Mouse (Mus musculus) ovary, postnatal 36 days (tissue): ENCODE results near the gene Arl15.
"Not testable (repeated sequence)": the region's sequence is repeated elsewhere in the genome, so short reads cannot be mapped to it uniquely, and the experiment has no call there.

Source experiments
- DNase-seq: peaks from one replicate; pipeline ENCODE4 v3.0.0; 2022; ENCODE audit warnings: low spot score, mixed read lengths

Gene Arl15

GRCm38 (mm10) chr13:113794039-113794704 is at the start of gene Arl15:
TSS of gene Arl15 (plus strand) at chr13:113794505.
- peak; percentile 98 for DNase-seq

- no peak for DNase-seq
Measured at GRCm38 (mm10) chr13:113745301-113745700, 49.0 kb upstream of the Arl15 start.

DNA sequence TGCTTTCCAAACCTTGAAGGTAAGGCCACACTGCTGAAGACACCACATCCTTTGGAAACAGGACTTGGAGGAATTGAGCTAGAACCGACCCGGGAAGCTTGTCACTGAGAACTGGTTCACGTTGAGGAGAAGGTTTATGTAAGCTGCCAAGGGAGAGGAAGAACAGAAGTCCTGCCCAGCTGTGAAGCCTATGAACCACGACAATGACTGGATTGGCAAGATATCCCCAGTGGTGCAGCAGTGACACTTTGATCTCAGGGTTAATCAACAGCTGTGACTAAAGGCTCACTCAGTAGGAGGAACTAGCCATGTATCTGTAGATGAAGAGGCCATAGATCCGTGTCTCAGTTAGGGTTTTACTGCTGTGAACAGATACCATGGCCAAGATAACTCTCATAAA is 43.5 kb upstream of the Arl15 start:
- no peak for DNase-seq

GRCm38 (mm10) chr13:113754731-113755689 is 39.3 kb upstream of the Arl15 start:
- DNase-seq = no peak

DNA sequence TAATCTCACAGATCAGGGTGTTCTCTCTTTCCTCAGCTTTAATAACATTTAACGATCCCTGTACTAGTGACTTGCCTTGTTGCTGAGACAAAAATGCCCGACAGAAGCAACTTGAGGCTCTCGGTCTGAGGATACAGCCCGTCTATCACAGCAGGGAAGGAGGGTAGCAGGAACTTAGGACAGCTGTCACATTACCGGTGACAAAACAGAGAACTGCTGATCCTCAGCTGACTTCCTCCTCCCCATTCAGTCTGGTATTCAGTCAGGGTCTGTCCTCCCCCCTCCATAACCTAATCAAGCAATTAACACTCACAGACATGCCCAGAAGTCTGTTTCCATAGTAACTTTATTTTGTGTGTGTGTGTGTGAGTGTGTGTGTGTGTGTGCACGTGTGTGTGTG is 38.5 kb upstream of the Arl15 start:
- no peak for DNase-seq

- no peak for DNase-seq
Measured at GRCm38 (mm10) chr13:113761717-113762116, 32.6 kb upstream of the Arl15 start.

DNA sequence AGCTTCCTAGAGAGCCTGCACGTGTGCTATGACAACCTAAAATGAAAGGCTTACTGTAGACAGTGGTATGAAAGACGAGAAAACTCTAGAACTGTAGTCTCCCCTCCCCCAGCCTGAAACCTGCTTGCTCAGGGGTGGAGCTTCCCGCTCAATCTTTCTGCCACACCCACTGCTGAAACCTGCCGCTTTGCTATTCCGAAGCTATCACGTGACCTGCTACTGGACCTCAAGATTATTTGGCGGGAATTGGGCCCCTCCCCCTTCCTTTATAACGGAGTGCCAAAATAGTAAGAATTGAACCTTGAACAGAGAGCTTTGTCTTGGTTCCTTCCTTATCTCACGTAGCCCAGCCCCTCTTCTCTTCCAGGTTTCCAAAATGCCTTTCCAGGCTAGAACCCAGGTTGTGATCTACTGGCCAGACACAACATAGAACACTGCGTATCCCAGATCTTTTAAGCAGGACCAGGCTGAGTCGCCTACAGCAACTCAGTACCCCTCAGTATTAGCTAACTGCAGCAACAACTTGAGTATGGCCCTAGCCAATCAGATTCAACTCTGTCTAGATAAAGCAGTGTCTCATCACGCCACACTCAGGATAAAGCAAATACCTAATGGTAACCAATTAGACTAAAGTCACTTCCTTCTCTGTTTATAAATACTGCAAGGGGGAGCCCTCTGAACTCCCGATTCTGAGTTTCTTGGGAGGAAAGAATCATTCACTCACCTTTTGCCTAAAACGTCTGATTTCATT is 31.4 kb upstream of the Arl15 start:
- no peak for DNase-seq

DNA sequence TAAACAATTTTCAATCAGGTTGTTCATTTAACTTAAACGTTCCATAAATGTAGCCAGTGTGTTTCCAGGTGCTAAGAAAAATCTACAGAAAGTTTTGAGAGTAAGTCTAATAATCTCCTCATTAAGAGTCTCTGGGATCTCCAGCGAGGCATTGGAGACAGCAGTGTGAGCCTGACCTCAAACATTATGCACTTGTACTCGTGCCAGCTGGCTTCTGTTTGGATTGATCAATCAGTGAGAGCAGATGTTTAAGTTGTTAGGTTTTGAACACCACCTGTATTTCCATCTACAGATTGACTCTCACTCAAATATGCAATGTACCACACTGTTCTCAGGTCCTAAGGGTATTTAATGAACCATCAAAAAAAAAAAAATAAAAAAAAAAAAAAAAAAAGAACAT is 28.9 kb upstream of the Arl15 start:
- no peak for DNase-seq

- no peak for DNase-seq
Measured at GRCm38 (mm10) chr13:113769829-113770228, 24.5 kb upstream of the Arl15 start.

DNA sequence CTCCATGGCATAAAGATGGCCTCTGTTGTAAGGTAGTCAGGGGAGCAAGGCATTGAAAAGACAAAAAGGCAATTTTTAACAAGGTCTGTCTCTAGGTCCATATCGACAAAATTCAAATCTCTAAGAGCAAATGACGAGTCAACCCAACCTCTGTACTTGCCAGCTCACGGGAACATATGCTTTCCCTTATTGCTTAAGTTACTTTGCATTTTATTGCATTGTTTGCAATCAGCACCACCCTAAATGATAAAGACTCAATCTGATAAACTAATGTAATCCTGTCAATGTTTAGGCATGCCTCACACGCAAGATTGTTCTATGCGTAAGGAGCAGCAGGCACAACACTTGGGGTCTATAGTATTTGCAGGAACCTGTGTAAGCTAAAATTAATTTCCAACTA is 24.0 kb upstream of the Arl15 start:
- no peak for DNase-seq

DNA sequence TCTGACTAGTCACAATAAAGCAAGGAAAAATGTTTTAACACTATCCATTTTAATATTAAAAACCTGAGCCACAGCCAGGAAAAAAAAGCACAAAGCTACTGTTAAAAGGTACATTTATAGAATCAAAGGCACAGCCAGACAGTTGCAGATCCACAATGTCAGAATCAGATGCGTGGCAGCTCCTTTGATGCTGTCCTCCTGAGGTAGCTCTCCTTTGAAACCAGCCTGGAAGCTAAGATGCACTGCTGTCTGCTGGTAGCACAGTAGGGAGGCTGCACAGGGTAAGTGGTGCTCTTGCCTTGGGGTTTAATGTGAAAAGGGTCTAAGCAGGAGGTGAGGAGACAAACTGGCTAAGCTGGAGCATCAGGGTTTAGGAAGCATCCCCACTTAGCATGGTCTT is 23.0 kb upstream of the Arl15 start:
- DNase-seq = no peak

DNA sequence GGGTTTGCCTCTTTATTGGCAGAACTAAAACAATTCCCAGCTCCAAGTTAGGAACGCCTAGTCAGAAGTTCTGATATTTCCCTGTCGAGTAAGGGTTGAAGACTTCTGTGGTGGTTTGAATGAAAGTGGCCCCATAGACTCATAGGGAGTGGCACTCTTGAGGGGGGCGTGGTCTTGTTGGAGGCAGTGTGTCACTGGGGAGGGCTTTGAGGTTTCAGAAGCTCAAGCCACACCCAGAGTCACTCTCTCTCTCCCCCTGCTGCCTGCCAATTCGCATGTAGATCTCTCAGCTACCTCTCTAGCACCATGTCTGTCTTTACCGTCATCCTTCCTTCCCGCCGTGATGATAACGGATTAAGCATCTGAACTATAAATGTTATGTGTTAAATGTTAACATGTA is 19.5 kb upstream of the Arl15 start:
- no peak for DNase-seq

- DNase-seq = no peak
Measured at GRCm38 (mm10) chr13:113775244-113776140, 18.8 kb upstream of the Arl15 start.

DNA sequence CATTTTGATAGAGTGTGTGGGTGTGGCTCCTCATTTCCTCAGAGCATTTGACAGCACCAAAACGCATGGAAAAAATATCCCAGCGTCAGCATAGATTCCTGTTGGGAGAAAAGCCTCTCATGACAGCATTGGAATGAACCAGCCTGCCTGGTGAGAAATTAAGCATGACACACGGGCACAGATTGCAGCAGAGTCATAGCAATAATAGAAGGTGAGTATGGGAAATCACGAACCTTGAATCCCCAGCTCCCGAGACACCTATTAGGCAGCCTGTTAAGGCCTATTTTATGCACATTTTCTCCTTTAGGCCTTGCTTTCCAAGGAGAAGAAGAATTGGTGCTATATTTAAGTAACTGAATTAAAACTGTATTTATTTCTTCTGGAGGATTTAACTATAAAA is 8.5 kb upstream of the Arl15 start:
- no peak for DNase-seq

GRCm38 (mm10) chr13:113787136-113787535 is 7.2 kb upstream of the Arl15 start:
- no peak for DNase-seq

DNA sequence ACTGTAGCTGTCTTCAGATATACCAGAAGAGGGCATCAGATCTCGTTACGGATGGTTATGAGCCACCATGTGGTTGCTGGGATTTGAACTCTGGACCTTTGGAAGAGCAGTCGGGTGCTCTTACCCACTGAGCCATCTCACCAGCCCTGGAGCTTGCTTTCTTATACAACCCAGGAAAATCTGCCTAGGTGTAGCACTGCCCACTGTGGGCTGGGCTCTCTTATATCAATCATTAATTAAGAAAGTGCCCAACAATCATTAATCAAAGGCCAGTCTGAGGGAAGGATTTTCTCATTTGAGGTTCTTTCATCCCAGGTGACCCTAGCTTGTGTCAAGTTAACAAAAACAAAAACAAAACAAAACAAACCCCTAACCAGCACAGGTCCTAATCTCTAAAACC is 4.3 kb upstream of the Arl15 start:
- not testable (repeated sequence) for DNase-seq

DNA sequence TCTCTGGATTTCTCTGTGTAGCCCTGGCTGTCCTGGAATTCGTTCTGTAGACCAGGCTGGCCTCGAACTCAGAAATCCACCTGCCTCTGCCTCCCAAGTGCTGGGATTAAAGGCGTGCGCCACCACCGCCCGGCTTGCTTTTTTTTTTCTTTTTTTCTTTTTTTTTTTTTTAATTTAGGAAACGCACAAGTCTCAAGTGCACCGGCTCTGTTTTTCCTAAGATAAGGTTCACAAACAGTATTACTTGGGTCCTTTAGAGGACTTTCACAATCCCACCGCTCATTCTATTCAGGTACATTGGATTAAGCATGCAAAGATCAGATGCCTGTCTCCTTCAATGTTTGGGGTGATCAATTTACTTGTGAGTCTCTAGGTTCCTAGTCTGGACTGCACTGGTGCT is 668 bp upstream of the Arl15 start:
- no peak for DNase-seq

DNA sequence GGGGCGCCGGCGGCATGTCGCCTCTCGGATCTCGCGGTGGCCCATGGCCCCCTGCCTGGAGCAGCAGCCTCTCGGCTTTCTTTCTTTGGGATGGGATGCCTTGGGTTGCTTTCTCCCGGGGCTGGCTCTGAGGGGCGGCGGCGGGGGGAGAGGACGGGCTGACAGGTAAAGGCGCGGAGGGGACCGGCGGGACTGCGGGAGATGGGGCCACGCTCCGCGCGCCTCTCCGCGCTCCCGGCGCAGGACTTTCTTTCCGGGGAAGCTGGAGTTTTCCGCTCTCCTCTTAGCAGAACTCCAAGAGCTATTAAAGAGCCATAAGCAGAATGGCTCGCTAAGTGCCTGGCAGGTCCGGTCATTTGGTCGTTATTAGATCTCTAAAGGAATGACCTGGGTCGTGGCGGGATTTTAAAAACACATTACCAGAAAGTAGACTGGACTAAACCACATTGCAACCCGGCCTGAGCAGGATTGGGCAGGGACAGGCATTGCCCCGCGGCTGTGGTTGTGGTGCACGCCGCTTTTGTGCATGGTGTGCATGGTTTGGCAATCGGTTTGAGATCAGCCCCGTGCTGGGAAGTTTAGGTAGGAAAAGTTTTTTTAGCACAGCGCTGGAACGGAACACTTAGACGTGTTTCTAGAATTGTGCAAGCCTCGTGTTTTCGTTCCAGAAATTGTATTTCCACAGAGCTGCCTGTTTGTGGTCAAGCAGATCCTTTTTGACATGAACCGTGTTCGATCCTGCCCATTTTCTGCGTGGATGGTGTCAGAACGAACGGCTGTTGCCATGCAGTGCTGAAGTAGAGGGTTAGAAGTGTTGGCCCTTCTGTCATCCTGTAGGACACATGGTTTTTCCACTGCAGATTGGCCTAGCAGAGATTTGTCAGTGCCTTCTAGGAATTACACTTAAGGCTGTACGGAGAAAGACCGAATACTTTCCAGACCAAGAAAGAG is 675 bp downstream of the Arl15 start:
- peak; percentile 56 for DNase-seq

DNA sequence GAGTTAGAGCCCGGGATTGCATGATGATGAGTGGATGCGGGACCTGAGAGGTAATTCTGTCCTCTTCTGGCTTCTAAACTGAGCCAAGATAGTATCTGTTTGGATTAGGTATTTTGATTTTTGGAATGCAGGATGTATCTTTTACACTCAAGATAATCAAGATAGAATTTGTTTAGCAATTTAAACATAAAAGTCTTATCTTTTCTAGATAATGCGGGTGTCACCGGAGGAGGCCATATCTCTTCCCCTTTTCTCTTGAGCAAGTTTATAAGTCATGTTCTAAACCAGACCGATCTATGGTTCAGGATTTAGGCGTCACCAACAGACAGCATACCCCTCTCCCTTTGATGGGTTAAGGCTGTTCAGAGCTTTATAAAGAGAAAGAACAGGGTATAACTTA is 3.1 kb downstream of the Arl15 start:
- no peak for DNase-seq

DNA sequence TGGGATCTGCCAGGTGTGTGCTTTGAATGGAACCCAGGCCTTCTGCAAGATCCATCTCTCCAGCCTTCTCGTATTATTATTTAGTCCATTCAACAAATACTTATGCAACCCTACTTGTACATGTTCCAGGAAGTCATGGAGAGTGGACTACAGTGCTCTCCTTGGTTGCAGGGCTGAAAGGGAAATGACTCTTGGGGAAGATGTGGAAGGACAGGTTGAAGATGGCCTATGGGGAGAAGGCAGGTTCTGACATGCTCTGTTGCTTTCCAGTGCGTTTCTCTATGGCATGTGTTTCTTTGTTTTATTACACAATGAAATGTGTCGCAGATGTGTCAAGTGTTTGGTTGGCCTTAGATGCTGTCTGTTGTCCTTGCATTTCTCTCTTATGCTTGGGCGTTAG is 5.1 kb downstream of the Arl15 start:
- no peak for DNase-seq
